Mouse (Mus musculus): Measurements from ENCODE around the gene Smyd4.

DNA sequence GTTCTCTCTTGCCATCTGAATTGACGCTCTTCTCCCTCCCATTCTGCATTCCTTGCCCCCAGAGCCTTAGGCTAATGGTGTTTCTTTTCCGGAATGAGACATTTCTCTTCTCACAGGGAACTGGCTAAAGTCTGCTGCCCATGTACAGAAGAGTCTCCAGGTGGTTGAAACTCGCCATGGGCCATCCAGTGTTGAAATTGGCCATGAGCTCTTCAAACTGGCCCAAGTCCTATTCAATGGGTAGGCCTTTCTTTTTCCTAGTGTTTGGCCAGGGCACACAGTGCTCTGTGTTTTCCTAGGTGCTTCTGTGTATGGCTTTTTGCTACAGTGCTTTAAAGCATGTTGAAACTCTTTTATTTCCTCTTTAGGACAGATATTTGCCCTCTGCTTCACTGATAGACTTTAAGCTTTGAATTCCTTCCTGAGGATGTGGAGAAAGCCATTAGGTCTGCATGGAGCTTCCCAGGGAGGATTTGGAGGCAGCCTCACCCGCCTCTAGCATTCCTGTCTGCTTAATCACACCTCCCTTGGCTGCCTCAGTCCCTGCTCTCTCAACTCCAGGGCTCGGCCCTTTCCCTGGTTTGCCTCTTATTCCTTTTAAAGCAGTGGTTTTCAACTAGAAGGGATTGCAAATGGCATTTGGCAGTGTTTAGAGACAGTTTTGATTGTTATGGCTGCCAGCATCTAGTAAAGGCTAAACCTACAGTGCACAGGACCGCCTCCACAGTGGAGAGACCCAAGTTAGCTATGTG lies 55.2 kb downstream of the Smyd4 start:
- TF ChIP-seq CTCF (IDR thresholded peaks at IDR 0.05) (no peak), POLR2A (IDR thresholded peaks at IDR 0.05; ENCODE audit: insufficient read depth, low read depth, low read length) (no peak)
